ENCODE assay signal across 12 mouse cellular contexts in the genomic region with DNA sequence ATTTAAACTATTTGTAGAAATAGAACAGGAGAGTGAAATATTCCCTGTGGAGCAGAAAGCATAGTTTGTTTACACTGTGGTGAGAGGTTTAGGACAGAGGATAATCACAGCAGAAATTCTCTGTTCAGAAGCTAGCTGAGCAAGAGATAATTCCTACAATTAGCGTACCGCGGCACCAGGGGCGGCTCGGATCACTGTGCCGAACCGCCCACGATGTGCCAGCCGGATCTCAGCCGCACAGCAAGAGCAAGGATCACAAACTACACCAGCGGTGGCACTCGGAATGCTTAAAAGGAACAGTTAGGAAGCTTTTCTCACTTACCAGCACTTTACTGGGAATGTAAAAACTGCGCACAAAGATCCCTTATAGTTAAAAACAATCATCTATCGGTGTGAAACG. TPM values are rescaled to one million over a fixed set of nuclear protein-coding genes. Genes with fewer than 3 reads are reported as not detected.
A peak's percentile ranks its signal among the peaks of the same experiment; 100 is the strongest.
DNase-seq lines count a peak whose midpoint lies in the region; ATAC-seq and TF ChIP-seq lines count a peak whose summit lies in the region.
"Had no signal": no experiment of that assay in that cellular context is flagged by ENCODE, and none has a peak within 500 bp of the region (broad histone marks: within the 10 kb centered on the region; RNA-seq: fewer than 3 reads in every experiment).

No protein-coding gene starts in this region.

- H3K27me3 ChIP-seq in kidney, embryonic 14.5 days (ENCODE audit: control insufficient read depth, insufficient read depth, low read length): no peaks in the 10 kb centered on the region
- H3K27me3 ChIP-seq in kidney, embryonic 16.5 days (ENCODE audit: insufficient read depth, low read length): no peaks in the 10 kb centered on the region
- H3K27me3 ChIP-seq in forebrain, embryonic 15.5 days: no peaks in the 10 kb centered on the region
- no peaks in the 10 kb centered on the region for H3K27me3 ChIP-seq in forebrain, embryonic 10.5 days (ENCODE audit: poor library complexity, severe bottlenecking)

- DNase-seq in B cell, adult 2 months: peak; percentile 19 to 24
- peak; percentile 19 for DNase-seq in brain, embryonic 14.5 days (ENCODE audit: low read depth)
- DNase-seq in layer of hippocampus, postnatal 36 days: peak; percentile 18 to 26
- no peak for DNase-seq in forebrain, embryonic 10.5 days (ENCODE audit: extremely low spot score, low spot score)
- no peak for DNase-seq in urinary bladder, postnatal 14 days (ENCODE audit: low spot score)
- DNase-seq: adrenal gland, adult 8-10 months; cerebellum, postnatal 14 days; heart, postnatal 10 days had no signal

- ATAC-seq in kidney, embryonic 14.5 days (ENCODE audit: low FRiP score, low TSS enrichment): no peak
- no peak for ATAC-seq in kidney, embryonic 16.5 days (ENCODE audit: low FRiP score, low TSS enrichment)
- no peak for ATAC-seq in forebrain, embryonic 15.5 days (replicated peaks)
- ATAC-seq: forebrain, embryonic 16.5 days had no signal

- no peak for TF ChIP-seq CTCF in brain, embryonic 14.5 days (IDR thresholded peaks at IDR 0.05; ENCODE audit: borderline replicate concordance, extremely low read depth, insufficient read depth, insufficient read length)

- no peak overlapping the region for H3K4me3 ChIP-seq in kidney, embryonic 14.5 days (ENCODE audit: low read length)
- H3K4me3 ChIP-seq in kidney, embryonic 16.5 days (ENCODE audit: low read length): no peak overlapping the region
- no peak overlapping the region for H3K4me3 ChIP-seq in forebrain, embryonic 15.5 days
- H3K4me3 ChIP-seq in forebrain, embryonic 10.5 days: no peak overlapping the region

- peak overlapping the region; percentile 10; the same call in 1 of the 2 replicates for H3K4me2 ChIP-seq in kidney, embryonic 14.5 days (replicated peaks; ENCODE audit: low read depth, low read length)
- H3K4me2 ChIP-seq in kidney, embryonic 16.5 days (replicated peaks; ENCODE audit: low read depth, low read length): no peak overlapping the region
- H3K4me2 ChIP-seq in forebrain, embryonic 15.5 days (replicated peaks): no peak overlapping the region

- 46% methylated on average over 15 of the region's 15 CpGs for WGBS in kidney, embryonic 14.5 days
- WGBS in kidney, embryonic 16.5 days: 37% methylated on average over 15 of the region's 15 CpGs
- WGBS in forebrain, embryonic 15.5 days: 39% methylated on average over 15 of the region's 15 CpGs
- 48% methylated on average over 15 of the region's 15 CpGs for WGBS in forebrain, embryonic 10.5 days

- TF ChIP-seq POLR2A in brain, embryonic 14.5 days (IDR thresholded peaks at IDR 0.05; ENCODE audit: borderline replicate concordance, extremely low read depth, insufficient read depth, insufficient read length, poor library complexity, severe bottlenecking): no peak

- no peak overlapping the region; the same call in 1 of the 2 replicates for H3K27ac ChIP-seq in kidney, embryonic 14.5 days (ENCODE audit: low read depth, low read length)
- no peak overlapping the region for H3K27ac ChIP-seq in kidney, embryonic 16.5 days (ENCODE audit: low read length)
- no peak overlapping the region for H3K27ac ChIP-seq in forebrain, embryonic 15.5 days (replicated peaks)
- no peak overlapping the region for H3K27ac ChIP-seq in forebrain, embryonic 10.5 days

- H3K9ac ChIP-seq in kidney, embryonic 14.5 days (ENCODE audit: low read depth, low read length): no peak overlapping the region
- no peak overlapping the region for H3K9ac ChIP-seq in kidney, embryonic 16.5 days (replicated peaks; ENCODE audit: low read length)
- H3K9ac ChIP-seq in forebrain, embryonic 15.5 days (replicated peaks): no peak overlapping the region

- H3K9me3 ChIP-seq in kidney, embryonic 14.5 days (ENCODE audit: control insufficient read depth, low read length): no peaks in the 10 kb centered on the region
- H3K9me3 ChIP-seq in kidney, embryonic 16.5 days (ENCODE audit: low read length): no peaks in the 10 kb centered on the region
- H3K9me3 ChIP-seq in forebrain, embryonic 15.5 days: no peaks in the 10 kb centered on the region
- no peaks in the 10 kb centered on the region for H3K9me3 ChIP-seq in forebrain, embryonic 10.5 days

- H3K36me3 ChIP-seq in kidney, embryonic 14.5 days (ENCODE audit: control insufficient read depth, insufficient read depth, low read length): no peaks in the 10 kb centered on the region
- H3K36me3 ChIP-seq in kidney, embryonic 16.5 days (ENCODE audit: insufficient read depth, low read length): no peaks in the 10 kb centered on the region
- H3K36me3 ChIP-seq in forebrain, embryonic 15.5 days: no peaks in the 10 kb centered on the region
- H3K36me3 ChIP-seq in forebrain, embryonic 10.5 days (replicated peaks): no peaks in the 10 kb centered on the region

- H3K4me1 ChIP-seq in kidney, embryonic 14.5 days (ENCODE audit: control insufficient read depth, insufficient read depth, low read length): 0 out of 2 replicates have a peak, but pooled peaks cover 3% of the 10 kb centered on the region
- no peaks in the 10 kb centered on the region for H3K4me1 ChIP-seq in kidney, embryonic 16.5 days (ENCODE audit: insufficient read depth, low read length)
- H3K4me1 ChIP-seq in forebrain, embryonic 15.5 days: no peaks in the 10 kb centered on the region
- H3K4me1 ChIP-seq in forebrain, embryonic 10.5 days: no peaks in the 10 kb centered on the region

RNA-seq across cellular contexts. Expression of a gene that starts 28.5 kb away (rescaled TPM):
- 8.9 and 13.4 TPM in 2 replicates for polyA plus RNA-seq in kidney, embryonic 14.5 days (2014; fragmentation: Nextera tagmentation; extraction: Ambion mirVana)
- 6.0 and 8.0 TPM in 2 replicates for polyA plus RNA-seq in kidney, embryonic 16.5 days (2015; fragmentation: Nextera tagmentation; extraction: Ambion mirVana)
- 10.1 and 16.8 TPM in 2 replicates for polyA plus RNA-seq in brain, embryonic 14.5 days (2012; rRNA removed)
- total RNA-seq in layer of hippocampus, postnatal 36 days (2021): 10 to 100 TPM; 25.7 to 29.9 TPM
- polyA plus RNA-seq in forebrain, embryonic 15.5 days (2015; fragmentation: Nextera tagmentation; extraction: Ambion mirVana): 2.2 and 2.3 TPM in 2 replicates
- 3.0 and 3.4 TPM in 2 replicates for polyA plus RNA-seq in forebrain, embryonic 10.5 days (2016; fragmentation: Nextera tagmentation; extraction: Ambion mirVana)

RNA-seq across cellular contexts. Expression of a gene that starts 53.5 kb away (rescaled TPM):
- 1,488 and 1,909 TPM in 2 replicates for polyA plus RNA-seq in kidney, embryonic 14.5 days (2014; fragmentation: Nextera tagmentation; extraction: Ambion mirVana)
- polyA plus RNA-seq in kidney, embryonic 16.5 days (2015; fragmentation: Nextera tagmentation; extraction: Ambion mirVana): 1,116 and 1,127 TPM in 2 replicates
- polyA plus RNA-seq in brain, embryonic 14.5 days (2012; rRNA removed): 758 and 849 TPM in 2 replicates
- 100 to 1,000 TPM; 392 to 411 TPM for total RNA-seq in layer of hippocampus, postnatal 36 days (2021)
- 707 and 713 TPM in 2 replicates for polyA plus RNA-seq in forebrain, embryonic 15.5 days (2015; fragmentation: Nextera tagmentation; extraction: Ambion mirVana)
- 1,154 and 1,165 TPM in 2 replicates for polyA plus RNA-seq in forebrain, embryonic 10.5 days (2016; fragmentation: Nextera tagmentation; extraction: Ambion mirVana)

Comparison
In these comparisons a context has a peak if more than half of its experiments do, and no peak if none do; other contexts are left out.
1. DNase-seq: peak in B cell, adult 2 months (2 of 2), brain, embryonic 14.5 days (single experiment) and layer of hippocampus, postnatal 36 days (2 of 2); none in forebrain, embryonic 10.5 days (single experiment) and urinary bladder, postnatal 14 days (single experiment).